24 mouse cellular contexts compared by ENCODE assay signal in genomic region chr11:62615456-62615855, GRCm38 (mm10).
"Had no signal": no experiment of that assay in that cellular context is flagged by ENCODE, and none has a peak within 500 bp of the region (broad histone marks: within the 10 kb centered on the region; RNA-seq: fewer than 3 reads in every experiment).

No protein-coding gene starts in this region.

- H3K4me3 ChIP-seq: kidney, embryonic 15.5 days; left cerebral cortex, adult 2 months; limb, embryonic 12.5 days; limb, embryonic 15.5 days; midbrain, embryonic 12.5 days; midbrain, embryonic 15.5 days; myocyte; neural tube, embryonic 13.5 days had no signal

- DNase-seq: kidney, adult 8-10 months; kidney, postnatal 10 days; kidney, postnatal 36 days; layer of hippocampus, postnatal 36 days; liver, postnatal 0 days; lung, embryonic 14.5 days; lung, postnatal 4 days; retina, postnatal 1 day; right cerebral cortex, postnatal 25 days; thymus, adult 2 months; thymus, postnatal 14 days; thymus, postnatal 4 days had no signal

- H3K9ac ChIP-seq: kidney, embryonic 15.5 days; limb, embryonic 15.5 days; liver, embryonic 14.5 days; liver, postnatal 0 days; lung, embryonic 14.5 days; midbrain, embryonic 15.5 days had no signal

- H3K9me3 ChIP-seq: kidney, embryonic 15.5 days; limb, embryonic 12.5 days; limb, embryonic 15.5 days; midbrain, embryonic 12.5 days; midbrain, embryonic 15.5 days; neural tube, embryonic 13.5 days had no signal

- H3K27ac ChIP-seq: left cerebral cortex, adult 2 months; limb, embryonic 15.5 days; liver, embryonic 14.5 days; stomach, postnatal 0 days had no signal

- H3K4me2 ChIP-seq: kidney, embryonic 15.5 days; limb, embryonic 12.5 days; limb, embryonic 15.5 days; liver, embryonic 11.5 days; lung, embryonic 14.5 days; midbrain, embryonic 12.5 days; midbrain, embryonic 15.5 days; neural tube, embryonic 13.5 days had no signal

- H3K27me3 ChIP-seq: kidney, embryonic 15.5 days; limb, embryonic 12.5 days; limb, embryonic 15.5 days; midbrain, embryonic 12.5 days; midbrain, embryonic 15.5 days; neural tube, embryonic 13.5 days had no signal

- ATAC-seq: liver, postnatal 0 days; lung, postnatal 0 days; midbrain, embryonic 15.5 days had no signal
